Mouse (Mus musculus) testis, adult 2 months (tissue): ENCODE data around the gene Slf1.

ENCODE experiments used
- CTCF ChIP-seq: fragments of 200-500 bp; IDR thresholded peaks from 2 replicates; pipeline ENCODE4 v1.5.1; 2012; ENCODE audit warnings: low read depth, mild to moderate bottlenecking, inconsistent platforms, low read length, moderate library complexity; ENCODE audit not compliant: control insufficient read depth, insufficient read depth, insufficient replicate concordance
- POLR2A ChIP-seq: fragments of 200-500 bp; IDR thresholded peaks from 2 replicates; pipeline ENCODE4 v1.6.1; 2012; ENCODE audit warnings: low read depth, mild to moderate bottlenecking, inconsistent platforms, low read length, moderate library complexity; ENCODE audit not compliant: control insufficient read depth

GRCm38 (mm10) chr13:77177931-77178330 is 42.7 kb upstream of the Slf1 start:
- TF ChIP-seq CTCF (no peak), POLR2A (no peak)
